Mouse (Mus musculus) kidney, embryonic 14.5 days (tissue): ENCODE measurements around the gene Slfn8. TPM values are rescaled to one million over a fixed set of nuclear protein-coding genes. Genes with fewer than 3 reads are reported as not detected.

Source experiments
- ATAC-seq: fragments of 200-750 bp; cut with Nextera tagmentation; 2 replicates; pipeline ENCODE4 v1.8.0; 2017; ENCODE audit warnings: moderate number of reproducible peaks, mild to moderate bottlenecking, moderate TSS enrichment, moderate library complexity; ENCODE audit not compliant: low FRiP score, low TSS enrichment
- H3K27ac ChIP-seq: fragments of 300-500 bp; sonication (generic); 2 replicates; pipeline ENCODE4 v1.5.1; 2014; ENCODE audit warnings: low read depth, mild to moderate bottlenecking, low read length, moderate library complexity, mixed read lengths
- H3K27me3 ChIP-seq: fragments of 300-500 bp; sonication (generic); 2 replicates; pipeline ENCODE4 v1.6.1; 2014; ENCODE audit warnings: mild to moderate bottlenecking, low read length; ENCODE audit not compliant: control insufficient read depth, insufficient read depth
- H3K36me3 ChIP-seq: fragments of 300-500 bp; sonication (generic); 2 replicates; pipeline ENCODE4 v1.6.1; 2014; ENCODE audit warnings: low read length, mixed read lengths; ENCODE audit not compliant: control insufficient read depth, insufficient read depth
- H3K4me1 ChIP-seq: fragments of 300-500 bp; sonication (generic); 2 replicates; pipeline ENCODE4 v1.6.1; 2014; ENCODE audit warnings: low read length, mixed read lengths; ENCODE audit not compliant: control insufficient read depth, insufficient read depth
- H3K4me2 ChIP-seq: fragments of 300-500 bp; sonication (generic); replicated peaks from 2 replicates; pipeline ENCODE4 v1.6.1; 2014; ENCODE audit warnings: low read depth, mild to moderate bottlenecking, low read length
- H3K4me3 ChIP-seq: fragments of 300-500 bp; sonication (generic); 2 replicates; pipeline ENCODE4 v1.5.1; 2014; ENCODE audit warnings: mild to moderate bottlenecking, low read length
- H3K9ac ChIP-seq: fragments of 300-500 bp; sonication (generic); 2 replicates; pipeline ENCODE4 v1.6.1; 2014; ENCODE audit warnings: low read depth, mild to moderate bottlenecking, low read length, moderate library complexity
- H3K9me3 ChIP-seq: fragments of 300-500 bp; sonication (generic); 2 replicates; pipeline ENCODE4 v1.6.1; 2016; ENCODE audit warnings: low read length; ENCODE audit not compliant: control insufficient read depth
- WGBS: fragments of 180-500 bp; shearing (Covaris S2); extraction: QIAGEN DNeasy Blood & Tissue Kit; methylation state at CpG from one replicate; pipeline ENCODE4 v1.1.7; 2014; 5-methylcytosine and 5-hydroxymethylcytosine counted together
- microRNA-seq: library from miRNA; unstranded; fragments of <30 nt; microRNA quantifications from one replicate; pipeline ENCODE4, GENCODE M21; 2016
- polyA plus RNA-seq: library from polyadenylated mRNA; unstranded; fragments of >200 nt; fragmentation: Nextera tagmentation; extraction: Ambion mirVana; gene quantifications from 2 replicates; pipeline ENCODE4 v1.2.1, GENCODE M21; 2014

The Slfn8 gene
- polyA plus RNA-seq, 1 experiment from 2014 or later, result 0.41 TPM

DNA sequence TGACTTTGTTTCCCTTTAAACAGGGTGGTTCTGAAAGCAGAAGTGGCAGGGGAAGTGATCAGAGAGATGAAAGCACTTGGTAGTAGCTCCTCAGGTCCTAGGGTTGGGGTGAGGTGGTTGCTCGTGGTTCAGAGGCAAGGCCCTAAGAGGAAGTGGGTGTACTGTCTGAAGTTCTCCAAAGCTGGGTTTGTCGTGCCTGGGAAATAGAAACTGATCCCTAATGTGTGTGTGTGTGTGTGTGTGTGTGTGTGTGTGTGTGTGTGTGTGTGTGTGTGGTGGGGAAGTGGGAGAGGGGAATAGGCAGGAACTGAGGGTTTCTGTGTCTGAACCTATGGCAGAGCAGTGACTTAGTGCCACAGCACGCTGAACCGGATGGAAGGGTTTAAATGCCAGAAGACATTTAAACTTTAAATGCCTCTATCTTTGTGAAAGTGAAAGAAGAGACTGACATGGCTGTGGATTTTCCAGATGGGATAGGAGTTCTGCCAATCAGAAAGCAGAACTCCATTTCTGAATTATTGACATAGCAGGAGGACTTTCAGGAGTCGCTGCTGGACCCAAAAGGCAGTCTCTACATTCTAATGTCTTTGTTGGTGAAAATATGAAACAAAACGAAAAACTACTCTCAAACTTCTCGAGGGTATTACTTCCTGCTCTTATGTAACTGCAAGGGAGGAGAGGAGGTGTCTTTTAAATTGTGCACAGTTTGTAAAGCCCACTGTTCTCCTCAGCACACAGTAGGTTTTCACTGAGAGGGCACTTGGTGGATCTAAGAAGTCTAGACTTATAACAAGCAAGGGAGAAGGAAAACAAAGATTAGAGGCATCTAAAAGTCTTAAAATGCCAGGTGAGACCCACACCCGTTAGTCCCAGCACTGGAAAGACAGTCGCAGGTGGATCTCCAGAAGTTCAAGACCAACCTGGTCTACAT lies 67.7 kb downstream of the Slfn8 start:
- no peak overlapping the region for H3K9ac ChIP-seq
- H3K4me2 ChIP-seq, result peak overlapping the region; percentile 31; the same call in 1 of the 2 replicates
- ATAC-seq, result no peak
- no peaks in the 10 kb centered on the region for H3K9me3 ChIP-seq
- no peak overlapping the region for H3K27ac ChIP-seq
- H3K4me1 ChIP-seq, result no peaks in the 10 kb centered on the region
- H3K4me3 ChIP-seq, result peak overlapping the region; percentile 18; the same call in 1 of the 2 replicates
- H3K36me3 ChIP-seq, result no peaks in the 10 kb centered on the region
- 62% methylated on average over 9 of the region's 9 CpGs for WGBS
- peaks cover 21% of the 10 kb centered on the region for H3K27me3 ChIP-seq

Small RNA genes within 50 kb of the gene (microRNA-seq; reads per million reads assigned to microRNA genes)
- not detected for gene Gm27598
- gene Mir7679, result not detected

Other genes starting within 250 kb of the Slfn8 start
- gene Lig3, start 239.7 kb downstream of the Slfn8 start, polyA plus RNA-seq, result 21.9 and 40.4 TPM in 2 replicates
- gene Rffl, start 149.6 kb downstream of the Slfn8 start, polyA plus RNA-seq, result 13.1 and 23.5 TPM in 2 replicates
- gene Rad51d, start 130.2 kb downstream of the Slfn8 start, polyA plus RNA-seq, result 8.8 and 11.5 TPM in 2 replicates
- 0.19 and 0.23 TPM in 2 replicates for gene Fndc8, start 128.7 kb downstream of the Slfn8 start, polyA plus RNA-seq
- 32.2 and 33.7 TPM in 2 replicates for gene Nle1, start 112.4 kb downstream of the Slfn8 start, polyA plus RNA-seq
- gene Unc45b, start 110.3 kb downstream of the Slfn8 start, polyA plus RNA-seq, result 2.4 and 2.5 TPM in 2 replicates
- gene Slfn5, start 69.5 kb downstream of the Slfn8 start, polyA plus RNA-seq, result 6.0 and 8.0 TPM in 2 replicates
- 11.6 and 18.6 TPM in 2 replicates for gene Slfn9, start 29.0 kb downstream of the Slfn8 start, polyA plus RNA-seq
- gene Slfn2, start 44.3 kb upstream of the Slfn8 start, polyA plus RNA-seq, result 3.3 and 3.8 TPM in 2 replicates
- gene Slfn1, start 96.0 kb upstream of the Slfn8 start, polyA plus RNA-seq, result 0.22 TPM in 1 of 2 replicates, not detected in the other
- 0.07 TPM in 1 of 2 replicates, not detected in the other for gene Slfn4, start 154.4 kb upstream of the Slfn8 start, polyA plus RNA-seq
- gene Slfn3, start 170.5 kb upstream of the Slfn8 start, polyA plus RNA-seq, result 1.4 and 2.6 TPM in 2 replicates